Mouse (Mus musculus) limb, embryonic 14.5 days (tissue): ENCODE data around the gene Limd2. TPM values are rescaled to one million over a fixed set of nuclear protein-coding genes. Genes with fewer than 3 reads are reported as not detected.
"Not testable (repeated sequence)": the region's sequence is repeated elsewhere in the genome, so short reads cannot be mapped to it uniquely, and the experiment has no call there.

Experiments
- ATAC-seq: fragments of 200-750 bp; cut with Nextera tagmentation; 2 replicates; pipeline ENCODE4 v1.8.0; 2017; ENCODE audit warnings: low read depth, moderate number of reproducible peaks, moderate TSS enrichment; ENCODE audit not compliant: low FRiP score
- DNase-seq: peaks from one replicate; pipeline ENCODE4 v3.0.0-alpha.2; 2015; ENCODE audit warnings: low spot score
- H3K27ac ChIP-seq: fragments of 300-500 bp; sonication (generic); replicated peaks from 2 replicates; pipeline ENCODE4 v1.5.1; 2014; ENCODE audit warnings: low read depth, mild to moderate bottlenecking, low read length, moderate library complexity, mixed read lengths
- H3K27me3 ChIP-seq: fragments of 300-500 bp; sonication (generic); 2 replicates; pipeline ENCODE4 v1.6.1; 2014; ENCODE audit warnings: low read length, mixed read lengths; ENCODE audit not compliant: control insufficient read depth, insufficient read depth
- H3K36me3 ChIP-seq: fragments of 300-500 bp; sonication (generic); 2 replicates; pipeline ENCODE4 v1.6.1; 2014; ENCODE audit warnings: mild to moderate bottlenecking, low read length, moderate library complexity, mixed read lengths; ENCODE audit not compliant: control insufficient read depth, insufficient read depth
- H3K4me1 ChIP-seq: fragments of 300-500 bp; sonication (generic); 2 replicates; pipeline ENCODE4 v1.6.1; 2014; ENCODE audit warnings: antibody characterized with exemption, low read length, mixed read lengths; ENCODE audit not compliant: control insufficient read depth, insufficient read depth
- H3K4me2 ChIP-seq: fragments of 300-500 bp; sonication (generic); replicated peaks from 2 replicates; pipeline ENCODE4 v1.6.1; 2014; ENCODE audit warnings: low read depth, mild to moderate bottlenecking, low read length, moderate library complexity; ENCODE audit not compliant: severe bottlenecking
- H3K4me3 ChIP-seq: fragments of 300-500 bp; sonication (generic); replicated peaks from 2 replicates; pipeline ENCODE4 v1.5.1; 2014; ENCODE audit warnings: low read length
- H3K9ac ChIP-seq: fragments of 300-500 bp; sonication (generic); 2 replicates; pipeline ENCODE4 v1.6.1; 2014; ENCODE audit warnings: mild to moderate bottlenecking, low read depth, low read length, moderate library complexity; ENCODE audit not compliant: severe bottlenecking
- H3K9me3 ChIP-seq: fragments of 300-500 bp; sonication (generic); 2 replicates; pipeline ENCODE4 v1.6.1; 2016; ENCODE audit warnings: low read length; ENCODE audit not compliant: control insufficient read depth
- POLR2A ChIP-seq: fragments of 200-500 bp; IDR thresholded peaks from 2 replicates; pipeline ENCODE4 v1.8.0; 2012; ENCODE audit warnings: inconsistent platforms, mild to moderate bottlenecking, moderate library complexity, borderline replicate concordance; ENCODE audit not compliant: insufficient read depth, insufficient read length; ENCODE audit errors: extremely low read depth
- WGBS: fragments of 180-500 bp; shearing (Covaris S2); extraction: QIAGEN DNeasy Blood & Tissue Kit; methylation state at CpG from one replicate; pipeline ENCODE4 v1.1.7; 2014; 5-methylcytosine and 5-hydroxymethylcytosine counted together
- polyA plus RNA-seq, 2 experiments: library from polyadenylated mRNA; depleted of rRNA in 1 of 2; stranded (reverse) in 1 of 2; unstranded in 1 of 2; fragments of >200 nt; fragmentation: Nextera tagmentation in 1 of 2; extraction: Ambion mirVana in 1 of 2; gene quantifications; 2 replicates each; pipeline versions ENCODE4 v1.2.1 to v1.2.3; 2012 to 2014

The Limd2 gene
- 148 and 169 TPM in 2 replicates for polyA plus RNA-seq (2012; rRNA removed)
- polyA plus RNA-seq (2014; fragmentation: Nextera tagmentation; extraction: Ambion mirVana): 237 and 260 TPM in 2 replicates

- no peaks in the 10 kb centered on the region for H3K9me3 ChIP-seq
- peak within 1 kb of the TSS; percentile 95 for H3K27ac ChIP-seq
- peaks cover 21% of the 10 kb centered on the region for H3K4me1 ChIP-seq
- H3K4me2 ChIP-seq: peak within 1 kb of the TSS; percentile 62
- DNase-seq (peak; percentile 48), ATAC-seq (peak; percentile 27)
- H3K9ac ChIP-seq: peak within 1 kb of the TSS; percentile 95
- peaks cover 56% of the 10 kb centered on the region for H3K36me3 ChIP-seq
- no peak for TF ChIP-seq POLR2A
- peak within 1 kb of the TSS; percentile 83 for H3K4me3 ChIP-seq
- H3K27me3 ChIP-seq: no peaks in the 10 kb centered on the region
- WGBS: 25% methylated on average over 20 of the region's 22 CpGs
These were observed at the start of gene Limd2, which contains the start of gene Gm10840 for GRCm38 (mm10) chr11:106160841-106161721. Gene Limd2 (minus strand): TSS chr11:106160860. Gene Gm10840 (plus strand): TSS chr11:106160850.

GRCm38 (mm10) chr11:106202123-106202465 is 41.4 kb upstream of the Limd2 start, which contains the start of gene Strada:
Gene Strada (minus strand): TSS chr11:106202168.
- TF ChIP-seq POLR2A: no peak
- H3K4me2 ChIP-seq: no peak within 1 kb of the TSS
- no peak within 1 kb of the TSS for H3K4me3 ChIP-seq
- ATAC-seq (no peak), DNase-seq (no peak)
- H3K9me3 ChIP-seq: no peaks in the 10 kb centered on the region
- H3K9ac ChIP-seq: no peak within 1 kb of the TSS
- no peak within 1 kb of the TSS for H3K27ac ChIP-seq
- 94% methylated on average over 5 of the region's 5 CpGs for WGBS
- no peaks in the 10 kb centered on the region for H3K4me1 ChIP-seq
- no peaks in the 10 kb centered on the region for H3K27me3 ChIP-seq
- peaks cover 82% of the 10 kb centered on the region for H3K36me3 ChIP-seq

GRCm38 (mm10) chr11:106201337-106202122 is 40.9 kb upstream of the Limd2 start:
- Histone ChIP-seq H3K9me3 (no peaks in the 10 kb centered on the region), H3K4me1 (no peaks in the 10 kb centered on the region), H3K4me2 (no peak overlapping the region), H3K36me3 (peaks cover 82% of the 10 kb centered on the region), H3K27me3 (no peaks in the 10 kb centered on the region), H3K27ac (no peak overlapping the region), H3K9ac (no peak overlapping the region), H3K4me3 (no peak overlapping the region)
- DNase-seq: no peak
- ATAC-seq: no peak
- 93% methylated on average over 19 of the region's 19 CpGs for WGBS
- TF ChIP-seq POLR2A: no peak

GRCm38 (mm10) chr11:106200756-106201155 is 40.1 kb upstream of the Limd2 start:
- Histone ChIP-seq H3K27ac (no peak overlapping the region), H3K9me3 (no peaks in the 10 kb centered on the region), H3K4me3 (no peak overlapping the region), H3K36me3 (peaks cover 77% of the 10 kb centered on the region), H3K4me2 (no peak overlapping the region), H3K9ac (no peak overlapping the region), H3K4me1 (no peaks in the 10 kb centered on the region), H3K27me3 (no peaks in the 10 kb centered on the region)
- WGBS: 84% methylated on average over 6 of the region's 6 CpGs
- ATAC-seq (no peak), DNase-seq (no peak)
- TF ChIP-seq POLR2A: no peak

- not testable (repeated sequence) for H3K9me3 ChIP-seq, H3K4me3 ChIP-seq, H3K9ac ChIP-seq, H3K27ac ChIP-seq, H3K4me2 ChIP-seq, H3K27me3 ChIP-seq, H3K4me1 ChIP-seq, ATAC-seq, DNase-seq
- 97% methylated on average over 7 of the region's 7 CpGs for WGBS
- H3K36me3 ChIP-seq: peaks cover 70% of the 10 kb centered on the region
These were observed 39.3 kb upstream of the Limd2 start for GRCm38 (mm10) chr11:106199997-106200396.
